Mouse (Mus musculus): ENCODE measurements around the gene Clybl.

Gene Clybl

DNA sequence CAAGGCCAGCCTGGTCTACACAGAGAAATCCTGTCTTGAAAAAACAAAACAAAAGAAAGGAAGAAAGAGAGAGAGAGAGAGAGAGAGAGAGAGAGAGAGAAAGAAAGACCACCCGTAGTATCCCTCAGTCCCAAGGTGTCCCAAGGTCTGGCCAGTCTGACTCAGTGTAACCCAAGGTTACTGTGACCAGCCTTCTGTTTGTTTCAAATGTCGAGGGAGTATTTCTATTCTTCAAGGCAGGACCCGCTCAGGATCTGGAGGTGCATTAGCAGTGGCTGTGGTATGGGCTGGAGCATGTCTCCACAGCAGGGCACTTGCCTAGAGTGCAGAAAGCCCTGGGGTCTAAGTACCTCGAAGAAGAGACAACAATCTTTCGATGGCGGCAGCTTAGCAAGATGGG is 15.3 kb downstream of the Clybl start:
- DNase-seq (ENCODE audit: low spot score in 2 of 2): no peak

DNA sequence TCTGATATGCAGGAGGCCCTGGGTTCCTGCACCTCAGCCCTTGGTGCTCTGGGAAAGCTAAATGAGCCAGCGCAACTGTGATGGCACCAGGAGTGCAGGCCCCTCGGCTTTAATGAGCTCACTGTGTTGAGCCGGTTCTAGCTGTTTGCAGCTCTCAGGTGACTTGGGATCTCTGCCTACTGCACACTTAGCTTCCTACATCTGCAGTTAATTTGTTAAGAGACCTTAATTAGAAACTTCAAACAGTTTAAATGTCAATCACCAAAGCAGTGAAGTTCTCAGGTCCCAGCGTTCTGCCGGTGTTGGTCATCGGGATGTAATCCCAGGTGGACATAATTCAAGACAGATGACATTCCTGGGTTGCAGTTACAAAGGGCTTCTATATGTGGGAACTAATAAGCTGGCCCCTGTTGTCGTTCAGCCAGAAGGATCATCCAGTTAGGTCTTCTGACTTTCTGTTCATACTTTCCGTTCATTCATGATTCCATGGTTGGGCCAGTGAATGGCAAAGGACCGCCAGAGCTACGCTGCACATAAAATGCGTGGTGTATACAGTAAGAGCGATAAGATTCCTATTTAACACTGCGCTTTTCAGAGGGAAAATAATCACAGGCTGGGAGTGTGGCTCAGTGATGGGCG is 18.9 kb downstream of the Clybl start:
- DNase-seq (ENCODE audit: low spot score in 2 of 2): no peak

DNA sequence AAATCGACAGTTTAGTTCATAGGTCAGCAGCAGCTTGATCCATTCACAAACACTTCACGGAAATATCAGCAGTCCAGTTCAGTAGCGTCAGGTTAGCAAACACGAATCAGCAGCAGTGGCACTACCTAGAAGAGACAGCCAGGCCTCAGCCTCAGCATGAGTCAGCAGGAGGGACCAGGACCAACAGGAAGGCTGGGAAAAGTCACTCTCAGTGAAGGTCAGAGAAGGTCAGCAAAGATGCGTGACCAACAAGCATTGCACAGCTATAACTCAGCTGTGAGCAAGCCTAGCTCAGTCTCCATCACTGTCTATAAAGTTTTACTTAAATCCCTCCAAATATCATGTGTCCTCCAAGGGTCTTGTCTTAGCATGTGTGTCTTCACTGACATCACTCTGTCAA is 27.7 kb downstream of the Clybl start:
- no peak for DNase-seq (ENCODE audit: low spot score in 2 of 2)

DNA sequence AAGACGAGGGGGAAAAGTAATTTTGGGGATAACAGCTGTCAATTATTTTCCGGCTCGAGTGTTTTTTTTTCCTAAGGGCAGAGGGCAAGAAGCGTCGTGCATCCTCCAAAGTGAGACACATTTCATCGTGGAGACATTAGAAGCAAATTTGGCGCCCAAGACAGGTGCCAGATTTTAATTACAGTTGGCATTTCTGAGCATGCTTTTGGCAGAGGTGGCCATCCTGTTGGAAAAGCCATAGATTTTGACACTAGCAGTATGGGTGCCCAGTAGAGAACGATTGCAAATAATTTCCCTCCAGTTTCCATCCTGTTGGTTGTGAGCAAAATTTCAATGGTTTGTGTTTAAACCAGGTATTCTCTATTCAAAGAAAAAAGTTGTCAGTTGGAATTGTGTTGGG is 32.1 kb downstream of the Clybl start:
- DNase-seq (ENCODE audit: low spot score in 2 of 2): no peak

DNA sequence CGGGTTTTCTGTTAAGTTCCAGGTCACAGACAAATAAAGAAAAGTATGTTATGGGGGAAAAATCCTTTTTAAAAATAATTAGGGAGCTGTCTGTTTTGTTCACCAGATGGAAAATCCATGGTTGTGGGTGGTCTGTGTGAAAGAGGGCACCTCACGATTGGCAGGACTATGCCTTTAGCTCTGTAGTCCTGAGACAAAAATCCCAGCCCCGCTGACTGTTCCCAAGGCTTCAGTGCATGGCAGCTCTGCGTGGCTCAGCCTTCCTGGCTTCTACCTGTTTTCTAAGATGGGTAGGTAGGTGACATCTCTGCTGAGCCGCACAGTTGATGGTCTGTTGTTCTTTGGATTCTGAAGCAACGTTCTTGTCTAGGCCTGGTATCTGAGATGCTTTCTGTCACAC is 32.6 kb downstream of the Clybl start:
- DNase-seq (ENCODE audit: low spot score in 2 of 2): no peak

DNA sequence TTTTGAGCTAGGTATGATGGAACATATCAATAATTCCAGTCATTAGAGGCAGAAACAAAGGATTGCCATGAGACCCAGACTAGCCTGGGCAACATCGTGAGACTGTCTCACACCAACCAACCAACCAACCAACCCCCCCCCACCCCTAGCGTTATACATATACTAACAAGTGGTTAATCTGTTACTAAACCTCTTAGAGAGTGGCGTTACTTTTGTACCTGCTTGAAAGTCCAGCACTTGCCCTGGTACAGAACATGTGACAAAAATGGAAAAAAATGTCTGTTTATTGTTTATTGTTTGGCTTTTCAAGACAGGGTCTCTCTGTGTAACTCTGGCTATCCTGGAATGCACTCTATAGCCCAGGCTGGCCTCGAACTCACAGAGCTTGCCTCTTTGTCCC is 35.7 kb downstream of the Clybl start:
- DNase-seq (ENCODE audit: low spot score in 2 of 2): no peak

DNA sequence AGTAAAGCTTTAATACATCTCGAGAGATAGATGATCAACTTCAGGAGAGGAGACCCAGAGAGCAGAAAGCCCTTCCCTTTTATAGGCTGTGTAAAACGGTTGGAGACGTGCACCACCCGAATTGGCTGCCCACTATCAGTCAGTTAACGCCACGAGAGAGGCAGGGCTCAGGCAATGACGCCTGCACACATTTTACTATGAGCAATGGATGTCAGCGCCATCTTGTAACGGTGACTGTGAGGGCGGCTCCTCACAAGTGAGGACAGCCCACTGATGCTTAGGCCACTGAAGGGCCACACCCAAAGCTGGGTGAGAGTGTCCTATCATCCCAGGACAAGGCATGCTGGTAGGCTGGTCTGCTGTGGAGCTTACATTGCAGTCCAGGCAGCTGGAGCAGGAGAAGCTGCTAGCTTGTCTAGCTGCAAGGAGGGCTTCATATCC is 41.5 kb downstream of the Clybl start:
- no peak for DNase-seq (ENCODE audit: low spot score in 2 of 2)

DNA sequence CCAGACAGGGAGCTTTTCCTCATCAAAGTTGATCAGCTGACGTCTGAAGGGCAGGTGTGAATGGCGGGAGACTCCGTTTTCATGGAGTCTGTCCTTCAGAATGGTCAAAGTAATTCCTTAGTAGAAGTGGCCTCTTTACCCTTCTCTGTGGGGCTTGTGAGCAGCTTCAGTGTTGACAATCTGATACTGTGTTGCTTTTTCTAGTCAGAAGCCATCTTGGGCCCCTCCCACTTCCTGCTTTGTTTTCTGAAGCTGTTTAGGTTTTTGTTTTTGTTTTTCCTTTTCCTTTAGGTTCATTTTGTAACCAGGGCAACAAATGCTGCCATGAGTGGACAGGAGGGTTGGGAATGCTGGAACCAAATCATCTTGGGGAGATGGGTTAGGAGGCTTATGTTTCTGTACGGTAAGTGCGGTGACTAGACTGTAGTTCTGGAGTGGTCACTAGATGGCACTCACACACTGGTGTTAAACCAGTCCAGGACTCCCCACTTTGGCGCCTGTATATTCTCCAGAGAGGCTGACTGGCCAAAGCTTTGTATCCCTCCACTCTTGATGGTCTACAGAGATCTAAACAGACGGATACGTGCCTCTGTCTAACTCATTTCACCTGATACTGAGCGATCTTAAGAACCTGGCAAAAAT is 42.1 kb downstream of the Clybl start:
- DNase-seq (ENCODE audit: low spot score in 2 of 2): peak; percentile 23 to 70

DNA sequence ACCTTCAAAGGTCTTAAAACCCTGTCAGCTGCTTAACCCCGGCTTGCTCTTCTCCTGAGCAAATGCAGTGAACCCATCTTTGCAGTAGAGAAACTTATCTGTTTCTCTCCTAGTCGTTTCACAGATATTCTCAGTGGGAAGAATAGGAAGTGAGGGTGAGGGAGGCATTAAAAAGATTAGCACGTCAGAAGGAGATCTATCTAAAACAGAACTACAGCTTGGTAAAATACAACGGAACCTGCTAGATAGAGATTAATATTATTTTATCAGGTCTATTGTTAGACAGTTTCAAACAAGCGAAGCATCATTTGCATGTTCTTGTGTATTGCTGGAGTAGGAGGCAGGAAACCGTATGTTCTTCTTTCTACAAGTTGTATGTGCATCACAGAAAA is 42.6 kb downstream of the Clybl start:
- no peak for DNase-seq (ENCODE audit: low spot score in 2 of 2)

DNA sequence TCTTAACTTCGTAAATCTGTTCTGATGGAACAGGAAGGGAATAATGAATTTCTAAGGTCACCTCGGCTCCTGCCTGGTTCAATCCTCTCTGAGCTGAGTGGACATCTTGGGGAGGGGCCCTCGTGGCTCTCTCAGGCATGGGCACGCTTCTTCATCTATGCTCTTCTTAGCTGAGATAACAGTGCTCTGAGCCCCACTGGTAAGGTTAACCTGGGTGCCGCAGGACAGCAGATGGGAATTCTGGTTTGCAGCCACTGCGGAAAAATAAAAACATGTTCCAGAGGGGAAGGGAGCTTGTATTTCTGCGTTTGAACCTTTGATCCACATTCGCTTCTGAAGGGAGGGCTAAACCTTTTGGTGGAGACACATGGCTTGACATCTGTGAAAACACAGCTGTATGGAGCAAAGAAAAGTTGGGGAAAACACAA is 43.0 kb downstream of the Clybl start:
- no peak for DNase-seq (ENCODE audit: low spot score in 2 of 2)

DNA sequence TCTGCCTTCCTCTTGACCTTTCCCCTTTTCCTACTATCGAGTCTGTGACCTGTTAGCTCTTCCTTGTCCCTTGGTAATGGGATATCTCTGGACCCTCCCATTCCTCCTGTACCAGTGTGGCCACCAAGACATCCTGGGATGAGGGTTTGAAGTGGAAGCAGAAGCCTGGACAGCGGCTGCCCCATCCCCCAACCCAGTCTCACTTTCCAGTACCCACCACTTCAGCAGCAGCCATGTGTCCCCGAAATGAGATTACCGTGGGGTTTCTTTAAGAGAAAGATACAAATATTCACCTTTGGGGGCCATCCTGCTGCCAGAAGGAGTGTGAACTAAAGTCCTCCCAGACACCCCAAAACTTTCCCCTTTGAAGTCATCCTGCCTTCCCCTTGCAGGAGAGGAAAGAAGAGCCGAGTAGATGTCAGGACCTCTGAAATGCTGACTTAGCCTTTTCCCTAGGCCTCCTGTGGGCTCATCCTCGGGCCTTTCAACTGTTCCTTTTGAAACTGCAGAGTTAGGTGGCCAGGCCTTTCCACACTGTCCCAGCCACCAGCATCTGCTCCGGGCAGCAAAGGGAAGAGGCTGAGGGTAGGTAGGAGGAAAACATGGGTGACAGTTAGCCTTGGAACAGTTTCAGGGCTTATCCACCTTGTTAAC is 44.1 kb downstream of the Clybl start:
- DNase-seq (ENCODE audit: low spot score in 2 of 2): no peak

DNA sequence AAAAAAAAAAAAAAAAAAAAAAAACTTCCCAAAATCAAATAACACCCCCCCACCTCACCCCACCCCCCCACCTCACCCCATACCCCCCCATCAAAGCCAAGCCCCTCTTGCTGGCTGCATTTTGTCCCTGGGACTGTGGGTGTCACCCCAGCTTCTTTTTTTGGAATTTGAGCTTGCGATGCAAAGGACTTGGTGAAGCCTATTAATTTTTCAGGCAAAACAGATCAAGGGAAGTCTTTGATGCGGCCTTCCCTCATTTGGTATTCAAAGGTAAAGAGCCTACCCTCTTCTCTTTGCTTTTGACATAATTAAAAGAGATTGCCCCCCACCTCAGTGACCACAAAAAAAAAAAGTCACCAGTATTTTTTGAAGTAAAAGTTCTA is 44.6 kb downstream of the Clybl start:
- DNase-seq (ENCODE audit: low spot score in 2 of 2): no peak

DNA sequence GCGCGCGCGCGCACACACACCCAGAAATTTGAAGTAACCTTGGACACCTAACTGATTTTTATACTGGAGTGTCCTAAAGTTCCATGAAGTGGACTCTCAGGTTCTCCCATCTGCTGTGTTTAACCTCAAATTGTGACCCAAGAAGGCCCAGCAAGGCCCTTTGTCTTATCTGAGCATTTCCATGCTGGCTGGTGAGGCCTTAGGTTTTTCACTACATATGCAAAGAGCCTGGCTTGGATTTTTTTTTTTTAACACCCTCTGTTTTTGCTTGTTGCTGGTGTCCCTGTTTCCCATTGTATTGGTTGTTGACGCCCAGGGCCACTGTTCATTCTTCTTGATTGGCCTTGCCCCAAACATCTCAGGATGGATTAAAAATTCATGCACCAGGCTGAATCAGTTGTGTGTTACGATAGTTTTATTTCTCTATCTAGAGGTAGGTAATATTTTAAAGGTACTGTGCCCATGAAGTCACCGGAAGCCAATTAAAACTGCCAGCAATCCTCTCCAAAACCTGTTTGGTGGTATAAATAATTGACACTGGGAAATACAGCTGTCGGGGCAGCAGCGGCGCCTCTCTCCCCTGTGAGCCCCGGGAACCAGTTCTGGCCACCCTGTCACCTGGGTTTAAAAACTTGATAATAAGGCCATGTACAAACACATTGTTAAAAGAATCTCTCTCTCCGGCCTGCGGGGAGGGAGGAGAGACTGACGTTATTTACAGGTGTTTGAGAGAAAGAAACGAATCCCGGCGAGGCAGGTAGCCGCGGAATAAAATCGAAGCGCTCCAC is 45.4 kb downstream of the Clybl start:
- no peak for DNase-seq (ENCODE audit: low spot score in 2 of 2)

DNA sequence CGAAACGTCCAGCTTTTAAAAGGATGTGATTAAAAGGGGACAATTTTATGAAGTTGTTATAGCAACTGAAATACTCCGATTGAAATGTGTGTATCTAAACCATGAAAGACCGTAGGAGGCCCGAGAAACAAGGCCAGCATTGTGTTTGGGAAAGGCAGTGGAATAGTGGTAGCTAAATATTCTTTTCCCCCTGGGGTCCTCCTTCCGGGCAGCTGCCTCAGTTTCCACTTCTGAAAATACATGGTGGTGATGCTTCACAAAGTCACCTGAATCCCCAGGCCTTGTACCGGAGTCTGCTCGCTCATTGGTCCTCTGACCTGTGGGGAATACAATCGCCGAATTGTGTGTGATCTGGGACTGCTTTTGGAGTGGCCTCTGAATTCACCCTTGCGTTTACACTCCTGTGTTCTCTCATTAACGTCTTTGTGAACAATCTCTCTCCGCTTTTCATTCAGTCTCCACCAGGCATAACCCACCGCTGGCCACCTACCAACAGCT is 46.0 kb downstream of the Clybl start:
- no peak for DNase-seq (ENCODE audit: low spot score in 2 of 2)

DNA sequence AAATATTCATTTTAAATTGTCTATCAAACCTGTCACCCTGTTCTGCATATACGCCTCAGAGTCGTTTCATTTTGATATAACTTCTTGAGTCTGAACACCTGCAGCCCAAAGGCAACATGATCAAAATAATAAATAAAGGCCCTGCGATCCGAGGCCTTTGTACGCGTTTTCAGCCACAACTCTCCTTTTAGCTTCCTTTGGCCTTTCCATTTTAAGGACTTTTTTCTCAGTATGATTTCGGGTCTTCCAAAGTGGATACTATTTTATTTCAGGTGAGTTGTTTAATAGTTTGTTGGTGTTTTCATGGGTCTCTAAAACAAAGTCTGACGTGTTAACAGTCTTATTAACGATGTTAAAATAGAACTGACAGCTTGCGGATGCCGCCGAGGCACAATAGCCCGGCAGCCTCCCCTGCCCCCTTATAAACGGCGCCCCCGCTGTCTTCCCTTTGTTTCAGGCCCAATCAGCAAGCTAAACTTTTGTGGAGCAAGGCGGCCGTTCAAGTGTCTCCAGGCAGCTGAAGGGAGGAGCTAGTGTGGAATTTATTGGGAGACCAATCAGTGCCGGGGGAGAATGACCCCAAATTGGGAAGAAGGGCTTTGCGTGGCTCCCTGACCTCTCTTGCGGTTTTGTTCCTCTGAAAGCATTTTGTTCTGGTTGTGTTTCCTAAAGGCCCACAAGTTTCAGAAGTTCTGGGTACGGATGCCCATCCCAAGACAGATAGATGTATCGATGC is 47.5 kb downstream of the Clybl start:
- DNase-seq (ENCODE audit: low spot score in 2 of 2): no peak

DNA sequence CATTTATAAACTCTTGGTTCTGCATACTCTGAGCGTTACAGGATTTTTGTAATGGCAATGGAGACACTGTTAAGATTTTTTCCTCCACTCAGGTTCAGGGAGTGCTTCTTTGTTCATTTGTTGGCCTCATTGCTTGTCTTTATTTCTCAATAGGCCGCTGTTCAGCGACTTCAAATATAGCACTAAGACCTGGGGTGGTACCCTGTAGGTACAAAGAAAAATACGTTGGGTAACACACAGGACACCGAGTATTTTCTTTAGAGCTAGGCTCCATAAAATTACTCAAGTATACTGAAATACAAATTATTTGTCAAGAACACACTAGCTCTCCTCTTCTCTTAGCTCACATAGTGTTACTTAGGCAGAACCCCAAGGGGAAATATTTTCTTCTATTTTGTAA is 48.5 kb downstream of the Clybl start:
- DNase-seq (ENCODE audit: low spot score in 2 of 2): no peak

DNA sequence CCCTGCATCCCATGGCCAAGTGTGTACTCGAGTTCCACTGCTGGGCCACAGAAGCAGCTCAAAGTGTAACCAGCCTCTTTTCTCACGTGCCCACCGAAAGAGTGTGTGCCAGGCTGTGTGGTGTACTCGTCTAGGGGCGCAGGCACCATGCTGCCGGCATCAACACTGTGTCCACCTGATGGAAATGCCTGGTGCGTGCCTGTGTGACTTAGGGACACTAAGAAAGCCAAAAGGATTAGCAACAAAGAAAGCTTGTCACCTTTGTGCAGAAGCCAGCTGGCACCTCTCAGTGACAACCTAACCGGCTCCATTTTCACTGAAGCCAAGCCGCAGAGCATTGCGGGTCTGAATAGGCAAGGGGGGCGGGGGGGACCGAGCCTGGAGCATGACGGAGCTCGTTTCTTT is 49.1 kb downstream of the Clybl start:
- DNase-seq (ENCODE audit: low spot score in 2 of 2): no peak

DNA sequence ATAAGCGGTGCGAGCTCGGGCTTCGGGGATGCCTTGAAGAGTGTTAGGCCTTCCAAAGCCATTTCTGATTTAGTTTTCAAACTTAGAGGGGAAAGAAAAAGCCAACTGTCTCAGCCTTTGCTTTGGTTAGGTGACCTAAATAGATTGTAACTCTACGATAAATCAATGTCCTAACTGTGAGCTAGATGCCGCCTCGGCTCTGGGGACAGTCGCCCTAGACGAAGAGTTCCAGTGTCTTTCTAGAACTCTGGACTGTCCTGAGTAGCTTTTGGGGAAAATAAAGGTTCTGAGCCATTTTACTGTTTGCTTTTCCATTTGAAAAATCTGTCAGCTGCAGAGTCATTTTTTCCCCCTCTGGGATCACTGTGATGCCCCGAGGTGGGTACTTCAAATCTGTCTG is 49.6 kb downstream of the Clybl start:
- DNase-seq (ENCODE audit: low spot score in 2 of 2): no peak

DNA sequence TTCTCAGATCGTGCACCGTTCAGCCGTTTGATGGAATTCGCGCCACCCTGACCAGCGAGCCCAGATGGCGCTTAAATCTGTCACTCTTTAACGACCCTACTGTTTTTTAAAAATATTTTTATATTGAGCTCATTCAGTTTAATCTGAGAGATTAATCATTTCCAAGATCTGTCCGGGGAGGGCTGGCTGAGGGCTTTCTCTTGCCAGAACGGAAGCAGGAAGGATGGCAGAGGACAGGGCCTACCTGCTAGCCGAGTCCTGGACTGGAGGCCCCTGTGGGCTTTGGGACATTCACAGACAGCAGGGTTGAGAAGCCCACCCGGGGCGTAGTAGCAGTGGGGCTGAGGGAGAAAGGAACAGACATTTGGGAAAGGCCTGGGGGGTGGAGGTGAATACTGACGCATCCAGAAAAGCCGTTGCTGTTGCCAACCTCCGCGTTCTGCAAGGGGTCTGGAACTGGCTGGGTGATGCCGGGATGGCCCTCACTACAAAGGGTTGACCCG is 51.8 kb downstream of the Clybl start:
- no peak for DNase-seq (ENCODE audit: low spot score in 2 of 2)

DNA sequence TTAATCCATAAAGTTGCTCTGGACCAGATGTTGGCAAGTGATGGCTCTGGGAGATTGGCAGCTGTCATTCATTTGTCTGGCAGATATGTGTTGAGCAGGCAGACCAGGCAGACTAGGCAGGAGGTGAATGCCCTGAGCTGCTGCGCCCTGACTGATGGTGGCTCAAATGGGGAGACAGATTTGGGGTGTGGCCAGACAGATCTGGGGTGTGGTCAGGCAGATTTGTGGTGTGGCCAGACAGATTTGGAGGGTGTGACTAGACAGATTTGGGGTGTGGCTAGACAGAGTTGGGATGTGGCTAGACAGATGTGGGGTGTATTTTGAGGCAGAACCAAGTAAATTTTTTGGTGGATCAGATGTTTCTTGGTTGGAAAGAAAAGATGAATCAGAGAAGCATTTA is 62.4 kb downstream of the Clybl start:
- DNase-seq (ENCODE audit: low spot score in 2 of 2): no peak
